Mouse (Mus musculus) small intestine, adult 2 months (tissue): ENCODE data around the gene Tmcc3.

Source experiments
- CTCF ChIP-seq: fragments of 200-500 bp; IDR thresholded peaks from 2 replicates; pipeline ENCODE4 v1.5.1; 2012; ENCODE audit warnings: low read depth, mild to moderate bottlenecking, control low read depth, inconsistent platforms, low read length, moderate library complexity, mixed read lengths; ENCODE audit not compliant: insufficient replicate concordance, insufficient read length; ENCODE audit errors: extremely low read depth
- POLR2A ChIP-seq: fragments of 200-500 bp; IDR thresholded peaks from 2 replicates; pipeline ENCODE4 v1.6.1; 2012; ENCODE audit warnings: low read depth, mild to moderate bottlenecking, control low read depth, inconsistent platforms, low read length, moderate library complexity

DNA sequence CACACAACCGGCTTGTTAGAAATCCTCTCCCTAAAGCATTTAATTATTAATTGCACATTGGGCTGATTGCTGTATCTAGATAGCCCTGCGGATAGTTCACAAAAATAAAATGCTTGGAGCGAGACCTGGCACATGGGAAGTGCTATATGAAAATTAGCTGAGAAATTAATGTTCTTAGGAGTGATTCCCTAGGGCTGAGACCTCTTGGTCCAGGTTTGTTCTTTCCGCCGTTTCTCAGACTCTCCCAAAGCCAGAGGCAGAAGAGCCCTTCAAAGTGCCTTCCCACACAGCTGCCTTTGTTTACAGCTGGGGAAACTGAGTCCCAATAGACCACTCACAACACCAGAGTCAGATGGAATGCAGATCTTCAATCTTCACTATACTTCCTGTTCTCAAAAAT lies 310.5 kb downstream of the Tmcc3 start:
- no peak for TF ChIP-seq CTCF
- TF ChIP-seq POLR2A, result no peak
